Mouse (Mus musculus): ENCODE results near the gene C1s2. TPM values are rescaled to one million over a fixed set of nuclear protein-coding genes. Genes with fewer than 3 reads are reported as not detected.
"Not testable (repeated sequence)": the region's sequence is repeated elsewhere in the genome, so short reads cannot be mapped to it uniquely, and the experiment has no call there.

Gene C1s2
- total RNA-seq, 1 experiment: 0.27 TPM

GRCm38 (mm10) chr6:124658067-124658466, 22.2 kb upstream of the C1s2 start:
- Histone ChIP-seq H3K4me3 (ENCODE audit: insufficient read depth in 1 of 2, low read depth in 1 of 2, low read length in 2 of 2, poor library complexity in 1 of 2, severe bottlenecking in 1 of 2) (no peak overlapping the region), H3K27ac (ENCODE audit: insufficient read depth, low read depth, low read length, poor library complexity, severe bottlenecking) (no peak overlapping the region), H3K36me3 (ENCODE audit: control insufficient read depth, insufficient read depth, low read length, poor library complexity, severe bottlenecking) (no peaks in the 10 kb centered on the region), H3K9me3 (ENCODE audit: control insufficient read depth, insufficient read depth, low read depth, low read length) (no peaks in the 10 kb centered on the region), H3K4me1 (ENCODE audit: control insufficient read depth in 2 of 2, insufficient read depth in 2 of 2, low read length in 2 of 2, poor library complexity in 1 of 2) (peaks cover 0 to 4% of the 10 kb centered on the region in 2 experiments; a peak in 1 of 4 replicates), H3K9ac (ENCODE audit: insufficient read depth, low read depth, low read length, poor library complexity, severe bottlenecking) (no peak overlapping the region)
- TF ChIP-seq ZC3H11A (IDR thresholded peaks at IDR 0.05; ENCODE audit: borderline replicate concordance, low read depth, low read length): no peak
- no peak for TF ChIP-seq MAFK (IDR thresholded peaks at IDR 0.05; ENCODE audit: insufficient read depth, low read depth, low read length)
- TF ChIP-seq HCFC1 (IDR thresholded peaks at IDR 0.05; ENCODE audit: borderline replicate concordance, insufficient read depth, low read length): no peak
- no peak for TF ChIP-seq CHD2 (IDR thresholded peaks at IDR 0.05; ENCODE audit: low read depth, low read length)
- no peak for TF ChIP-seq ZNF384 (IDR thresholded peaks at IDR 0.05; ENCODE audit: low read depth, low read length)
- DNase-seq (ENCODE audit: low read depth, low spot score): no peak
- in situ Hi-C loops (cut with MboI; ENCODE audit: low sequenced_read_pairs in 2 of 2, unreplicated experiment in 2 of 2): no loop called here

GRCm38 (mm10) chr6:124655893-124656292, 20.0 kb upstream of the C1s2 start:
- Histone ChIP-seq H3K4me1 (ENCODE audit: control insufficient read depth in 2 of 2, insufficient read depth in 2 of 2, low read length in 2 of 2, poor library complexity in 1 of 2) (peaks cover 0 to 4% of the 10 kb centered on the region in 2 experiments; a peak in 1 of 4 replicates), H3K27ac (ENCODE audit: insufficient read depth, low read depth, low read length, poor library complexity, severe bottlenecking) (no peak overlapping the region), H3K9ac (ENCODE audit: insufficient read depth, low read depth, low read length, poor library complexity, severe bottlenecking) (no peak overlapping the region), H3K9me3 (ENCODE audit: control insufficient read depth, insufficient read depth, low read depth, low read length) (no peaks in the 10 kb centered on the region), H3K36me3 (ENCODE audit: control insufficient read depth, insufficient read depth, low read length, poor library complexity, severe bottlenecking) (no peaks in the 10 kb centered on the region), H3K4me3 (ENCODE audit: insufficient read depth in 1 of 2, low read depth in 1 of 2, low read length in 2 of 2, poor library complexity in 1 of 2, severe bottlenecking in 1 of 2) (no peak overlapping the region)
- no peak for TF ChIP-seq MAFK (IDR thresholded peaks at IDR 0.05; ENCODE audit: insufficient read depth, low read depth, low read length)
- no peak for TF ChIP-seq ZC3H11A (IDR thresholded peaks at IDR 0.05; ENCODE audit: borderline replicate concordance, low read depth, low read length)
- TF ChIP-seq ZNF384 (IDR thresholded peaks at IDR 0.05; ENCODE audit: low read depth, low read length): no peak
- no peak for TF ChIP-seq CHD2 (IDR thresholded peaks at IDR 0.05; ENCODE audit: low read depth, low read length)
- TF ChIP-seq HCFC1 (IDR thresholded peaks at IDR 0.05; ENCODE audit: borderline replicate concordance, insufficient read depth, low read length): no peak
- DNase-seq (ENCODE audit: low read depth, low spot score): no peak
- in situ Hi-C loops (cut with MboI; ENCODE audit: low sequenced_read_pairs in 2 of 2, unreplicated experiment in 2 of 2): no loop called here

DNA sequence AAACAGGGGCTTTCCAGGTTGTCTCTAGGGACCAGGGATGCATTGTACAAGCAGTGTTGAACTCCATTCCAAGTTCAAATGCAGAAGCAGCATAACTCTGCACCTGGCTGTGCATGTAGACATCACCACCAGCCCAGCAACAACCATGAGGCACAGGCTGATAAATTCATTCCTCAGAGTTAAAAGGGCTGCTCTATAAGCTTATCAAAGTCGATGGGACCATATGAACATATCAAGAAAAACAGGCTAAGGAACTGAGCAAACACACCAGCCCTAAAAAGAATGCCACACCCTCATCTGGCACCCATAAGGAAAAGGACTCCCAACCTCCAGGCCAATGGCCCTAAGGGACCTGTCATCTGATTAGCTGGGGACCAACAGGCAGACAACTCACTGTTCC, 10.5 kb upstream of the C1s2 start:
- no peak overlapping the region for H3K27ac ChIP-seq (ENCODE audit: insufficient read depth, low read depth, low read length, poor library complexity, severe bottlenecking)
- no peaks in the 10 kb centered on the region for H3K36me3 ChIP-seq (ENCODE audit: control insufficient read depth, insufficient read depth, low read length, poor library complexity, severe bottlenecking)
- no peaks in the 10 kb centered on the region for H3K4me1 ChIP-seq (ENCODE audit: control insufficient read depth in 2 of 2, insufficient read depth in 2 of 2, low read length in 2 of 2, poor library complexity in 1 of 2)
- no peaks in the 10 kb centered on the region for H3K9me3 ChIP-seq (ENCODE audit: control insufficient read depth, insufficient read depth, low read depth, low read length)
- DNase-seq (ENCODE audit: low read depth, low spot score): no peak
- no peak for TF ChIP-seq HCFC1 (IDR thresholded peaks at IDR 0.05; ENCODE audit: borderline replicate concordance, insufficient read depth, low read length)
- no peak for TF ChIP-seq ZC3H11A (IDR thresholded peaks at IDR 0.05; ENCODE audit: borderline replicate concordance, low read depth, low read length)
- TF ChIP-seq MAFK (IDR thresholded peaks at IDR 0.05; ENCODE audit: insufficient read depth, low read depth, low read length): no peak
- TF ChIP-seq CHD2 (IDR thresholded peaks at IDR 0.05; ENCODE audit: low read depth, low read length): no peak
- no peak for TF ChIP-seq ZNF384 (IDR thresholded peaks at IDR 0.05; ENCODE audit: low read depth, low read length)
- in situ Hi-C loops (cut with MboI; ENCODE audit: low sequenced_read_pairs in 2 of 2, unreplicated experiment in 2 of 2): no loop called here
- no peak overlapping the region for H3K4me3 ChIP-seq (ENCODE audit: insufficient read depth in 1 of 2, low read depth in 1 of 2, low read length in 2 of 2, poor library complexity in 1 of 2, severe bottlenecking in 1 of 2)
- H3K9ac ChIP-seq (ENCODE audit: insufficient read depth, low read depth, low read length, poor library complexity, severe bottlenecking): no peak overlapping the region

DNA sequence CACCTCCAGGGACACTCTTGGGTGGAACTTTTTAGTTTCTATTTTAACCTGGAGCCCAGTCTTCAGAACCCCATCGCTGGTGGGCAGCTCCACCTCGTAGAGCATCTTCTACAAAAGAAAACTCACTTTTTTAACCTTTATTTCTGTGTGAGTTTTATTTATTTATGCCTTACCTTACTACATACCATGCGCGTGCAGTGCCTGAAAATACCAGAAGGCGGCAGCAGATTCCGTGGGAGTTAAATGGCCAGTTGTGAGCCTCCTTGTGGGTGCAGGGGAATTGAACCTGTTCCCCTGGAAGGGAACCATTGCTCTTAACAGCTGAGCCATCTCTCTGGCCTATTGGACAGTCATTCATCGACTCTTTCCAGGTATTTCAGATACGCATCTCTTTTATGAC, 5.1 kb upstream of the C1s2 start:
- no peak overlapping the region for H3K4me3 ChIP-seq (ENCODE audit: insufficient read depth in 1 of 2, low read depth in 1 of 2, low read length in 2 of 2, poor library complexity in 1 of 2, severe bottlenecking in 1 of 2)
- no peaks in the 10 kb centered on the region for H3K4me1 ChIP-seq (ENCODE audit: control insufficient read depth in 2 of 2, insufficient read depth in 2 of 2, low read length in 2 of 2, poor library complexity in 1 of 2)
- TF ChIP-seq ZC3H11A (IDR thresholded peaks at IDR 0.05; ENCODE audit: borderline replicate concordance, low read depth, low read length) (peak; percentile 73), HCFC1 (IDR thresholded peaks at IDR 0.05; ENCODE audit: borderline replicate concordance, insufficient read depth, low read length) (no peak), ZNF384 (IDR thresholded peaks at IDR 0.05; ENCODE audit: low read depth, low read length) (no peak), CHD2 (IDR thresholded peaks at IDR 0.05; ENCODE audit: low read depth, low read length) (no peak), MAFK (IDR thresholded peaks at IDR 0.05; ENCODE audit: insufficient read depth, low read depth, low read length) (no peak)
- H3K9me3 ChIP-seq (ENCODE audit: control insufficient read depth, insufficient read depth, low read depth, low read length): no peaks in the 10 kb centered on the region
- no peaks in the 10 kb centered on the region for H3K36me3 ChIP-seq (ENCODE audit: control insufficient read depth, insufficient read depth, low read length, poor library complexity, severe bottlenecking)
- DNase-seq (ENCODE audit: low read depth, low spot score): peak; percentile 64
- H3K27ac ChIP-seq (ENCODE audit: insufficient read depth, low read depth, low read length, poor library complexity, severe bottlenecking): no peak overlapping the region
- H3K9ac ChIP-seq (ENCODE audit: insufficient read depth, low read depth, low read length, poor library complexity, severe bottlenecking): no peak overlapping the region
- in situ Hi-C loops (cut with MboI; ENCODE audit: low sequenced_read_pairs in 2 of 2, unreplicated experiment in 2 of 2): no loop called here

- Histone ChIP-seq H3K36me3 (ENCODE audit: control insufficient read depth, insufficient read depth, low read length, poor library complexity, severe bottlenecking) (no peaks in the 10 kb centered on the region), H3K4me3 (ENCODE audit: insufficient read depth in 1 of 2, low read depth in 1 of 2, low read length in 2 of 2, poor library complexity in 1 of 2, severe bottlenecking in 1 of 2) (no peak overlapping the region), H3K4me1 (ENCODE audit: control insufficient read depth in 2 of 2, insufficient read depth in 2 of 2, low read length in 2 of 2, poor library complexity in 1 of 2) (no peaks in the 10 kb centered on the region), H3K27ac (ENCODE audit: insufficient read depth, low read depth, low read length, poor library complexity, severe bottlenecking) (no peak overlapping the region), H3K9me3 (ENCODE audit: control insufficient read depth, insufficient read depth, low read depth, low read length) (no peaks in the 10 kb centered on the region), H3K9ac (ENCODE audit: insufficient read depth, low read depth, low read length, poor library complexity, severe bottlenecking) (no peak overlapping the region)
- in situ Hi-C loops (cut with MboI; ENCODE audit: low sequenced_read_pairs in 2 of 2, unreplicated experiment in 2 of 2): no loop called here
- no peak for DNase-seq (ENCODE audit: low read depth, low spot score)
- TF ChIP-seq HCFC1 (IDR thresholded peaks at IDR 0.05; ENCODE audit: borderline replicate concordance, insufficient read depth, low read length) (no peak), CHD2 (IDR thresholded peaks at IDR 0.05; ENCODE audit: low read depth, low read length) (no peak), ZC3H11A (IDR thresholded peaks at IDR 0.05; ENCODE audit: borderline replicate concordance, low read depth, low read length) (no peak), ZNF384 (IDR thresholded peaks at IDR 0.05; ENCODE audit: low read depth, low read length) (no peak), MAFK (IDR thresholded peaks at IDR 0.05; ENCODE audit: insufficient read depth, low read depth, low read length) (no peak)
These were observed 4.2 kb upstream of the C1s2 start for GRCm38 (mm10) chr6:124640041-124640440.

DNA sequence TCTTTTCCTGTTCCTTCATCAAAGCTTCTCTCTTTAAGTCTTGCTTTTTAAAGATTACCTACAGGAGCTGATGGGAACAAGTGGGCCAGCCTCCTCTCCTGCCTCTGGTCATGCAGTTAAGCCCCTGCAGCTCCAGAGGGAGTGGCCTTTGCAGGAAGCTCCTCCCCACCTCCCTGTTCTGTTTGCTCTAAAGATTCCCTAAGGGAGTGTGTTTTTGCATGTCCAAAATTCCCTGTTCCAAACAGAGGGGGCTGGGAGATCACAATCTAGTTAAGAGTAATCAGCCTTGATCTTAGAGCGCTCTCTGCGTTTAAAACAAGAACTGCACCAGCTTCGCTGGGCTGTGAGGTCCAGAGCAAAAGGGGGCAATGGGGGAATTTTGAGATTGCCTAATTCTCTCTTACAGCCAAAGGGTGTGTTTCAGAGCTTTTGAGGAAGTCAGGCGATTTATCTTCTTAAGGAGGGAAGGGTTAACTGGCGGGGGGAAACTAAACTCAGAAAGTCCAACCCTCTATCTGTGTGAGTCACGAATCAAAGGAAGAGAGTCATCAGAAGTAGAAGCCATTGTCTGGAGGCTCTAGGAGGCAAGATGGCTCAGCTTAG, 1.1 kb upstream of the C1s2 start:
- H3K27ac ChIP-seq (ENCODE audit: insufficient read depth, low read depth, low read length, poor library complexity, severe bottlenecking); H3K4me3 ChIP-seq (ENCODE audit: insufficient read depth in 1 of 2, low read depth in 1 of 2, low read length in 2 of 2, poor library complexity in 1 of 2, severe bottlenecking in 1 of 2); H3K9me3 ChIP-seq (ENCODE audit: control insufficient read depth, insufficient read depth, low read depth, low read length); in situ Hi-C loops (cut with MboI; ENCODE audit: low sequenced_read_pairs in 2 of 2, unreplicated experiment in 2 of 2); H3K36me3 ChIP-seq (ENCODE audit: control insufficient read depth, insufficient read depth, low read length, poor library complexity, severe bottlenecking); H3K9ac ChIP-seq (ENCODE audit: insufficient read depth, low read depth, low read length, poor library complexity, severe bottlenecking); H3K4me1 ChIP-seq (ENCODE audit: control insufficient read depth in 2 of 2, insufficient read depth in 2 of 2, low read length in 2 of 2, poor library complexity in 1 of 2): not testable (repeated sequence)
- DNase-seq (ENCODE audit: low read depth, low spot score): peak; percentile 51

Measured in ES-E14 (cell line).